Mouse (Mus musculus) CD4-positive, CD25-positive, alpha-beta regulatory T cell, adult 2 months (primary cell): Measurements from ENCODE around the gene Slc16a13.

Experiments
- DNase-seq: peaks from one replicate; pipeline ENCODE4 v3.0.0-alpha.2; 2012; ENCODE audit warnings: low read depth, low spot score

The Slc16a13 gene

DNA sequence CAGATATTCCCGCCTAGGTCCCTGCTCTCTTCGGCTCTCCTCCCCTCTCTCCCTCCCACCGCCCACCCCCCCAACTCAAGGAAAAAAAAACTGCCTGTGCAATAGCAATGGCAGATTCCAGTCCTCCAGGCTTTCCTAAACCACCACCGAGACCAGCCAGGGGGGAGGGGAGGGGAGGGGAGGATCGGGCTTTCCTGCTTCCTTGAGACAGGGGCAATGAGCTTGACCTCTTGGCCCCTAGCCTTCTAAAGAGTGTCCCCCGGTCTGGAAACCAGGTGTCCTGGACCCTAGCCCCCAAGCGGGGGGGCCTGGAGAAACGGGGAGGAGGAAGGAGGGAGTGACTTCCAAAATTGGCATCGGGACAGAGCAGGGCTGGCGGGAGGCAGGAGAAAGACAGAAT, 11.7 kb upstream of the Slc16a13 start:
- DNase-seq: no peak

DNA sequence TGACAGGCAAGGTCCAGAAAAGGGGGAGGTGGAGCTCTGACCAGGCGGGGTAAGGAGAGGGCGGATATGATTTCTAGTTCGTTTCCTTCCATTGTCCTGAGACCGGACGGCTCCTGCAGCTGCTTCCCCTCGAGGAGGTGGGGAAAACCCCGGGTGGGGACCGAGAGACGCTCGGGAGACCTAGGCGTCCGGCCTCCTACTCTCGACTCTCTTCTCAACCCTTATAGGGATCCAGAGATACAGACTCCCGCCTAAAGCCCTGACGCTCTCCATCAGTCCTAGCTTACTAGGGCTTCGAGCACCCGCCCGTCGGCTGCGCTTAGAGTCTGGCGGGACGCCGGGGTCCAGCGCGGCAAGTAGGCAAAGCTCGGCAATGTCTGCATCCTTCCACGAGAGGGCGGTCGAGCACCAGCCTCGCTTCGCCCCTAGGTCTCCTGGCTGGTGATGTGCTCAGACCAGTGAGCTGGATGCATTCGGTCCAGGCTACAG, 9.4 kb upstream of the Slc16a13 start:
- peak; percentile 92 for DNase-seq

DNA sequence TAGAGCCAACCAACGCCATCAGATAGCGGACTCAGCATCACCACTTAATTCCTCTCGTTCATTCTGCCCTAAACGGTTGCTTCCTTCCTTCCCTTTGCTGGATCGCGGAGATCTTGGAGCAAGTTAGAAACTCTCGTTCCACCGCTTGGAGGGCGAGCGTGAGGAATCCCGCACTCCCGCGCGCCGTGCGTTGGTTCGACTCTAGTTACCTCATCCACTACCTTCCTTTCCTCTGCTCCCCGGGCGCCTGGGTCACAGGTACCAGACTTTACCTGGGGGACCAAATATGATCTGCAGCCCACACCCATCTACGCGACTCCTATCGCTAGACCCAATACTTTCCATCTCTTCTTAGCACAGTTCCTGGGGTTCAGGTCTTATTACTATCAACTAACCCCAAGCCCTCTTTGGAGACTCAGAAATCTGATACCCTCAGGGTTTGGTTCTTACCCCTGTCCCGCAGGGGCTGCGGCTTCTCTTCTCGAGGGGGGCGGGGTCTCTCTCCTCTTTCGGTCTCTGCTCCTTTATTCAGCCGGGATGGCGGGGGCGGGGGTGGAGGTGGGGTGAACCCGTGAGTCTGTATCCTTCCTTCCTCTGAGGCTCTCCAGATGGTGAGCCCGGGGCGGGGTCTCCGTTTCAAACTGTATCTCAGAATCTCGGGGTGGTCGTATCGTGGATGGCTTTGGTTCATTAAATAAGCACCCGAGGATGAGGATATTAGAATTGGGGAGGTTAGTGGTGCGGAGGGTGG, 8.6 kb upstream of the Slc16a13 start, which contains the start of gene Bcl6b:
Bcl6b (minus strand) TSS at position 539 of the 751 bp plus-strand sequence.
- peak; percentile 45 for DNase-seq

DNA sequence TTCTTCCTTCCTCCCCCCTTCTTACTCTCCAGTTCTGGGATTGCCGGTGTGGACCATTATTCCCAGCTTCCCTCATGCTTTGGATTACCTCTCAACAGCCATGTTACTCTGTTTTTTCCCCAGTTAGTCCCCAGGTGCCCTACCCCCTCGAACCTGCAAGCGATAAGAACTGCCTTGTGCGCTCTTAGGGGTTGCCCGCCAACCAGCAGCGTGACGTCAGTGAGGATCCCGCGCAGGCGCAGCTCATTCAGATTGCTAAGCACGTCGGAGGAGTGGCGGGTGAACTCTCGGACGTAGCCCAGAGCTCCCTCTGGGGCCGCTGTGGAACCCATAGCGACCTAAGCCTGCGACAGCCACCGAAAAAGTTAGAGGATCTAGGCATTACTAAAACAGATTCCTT, 8.0 kb upstream of the Slc16a13 start:
- DNase-seq: peak; percentile 94

DNA sequence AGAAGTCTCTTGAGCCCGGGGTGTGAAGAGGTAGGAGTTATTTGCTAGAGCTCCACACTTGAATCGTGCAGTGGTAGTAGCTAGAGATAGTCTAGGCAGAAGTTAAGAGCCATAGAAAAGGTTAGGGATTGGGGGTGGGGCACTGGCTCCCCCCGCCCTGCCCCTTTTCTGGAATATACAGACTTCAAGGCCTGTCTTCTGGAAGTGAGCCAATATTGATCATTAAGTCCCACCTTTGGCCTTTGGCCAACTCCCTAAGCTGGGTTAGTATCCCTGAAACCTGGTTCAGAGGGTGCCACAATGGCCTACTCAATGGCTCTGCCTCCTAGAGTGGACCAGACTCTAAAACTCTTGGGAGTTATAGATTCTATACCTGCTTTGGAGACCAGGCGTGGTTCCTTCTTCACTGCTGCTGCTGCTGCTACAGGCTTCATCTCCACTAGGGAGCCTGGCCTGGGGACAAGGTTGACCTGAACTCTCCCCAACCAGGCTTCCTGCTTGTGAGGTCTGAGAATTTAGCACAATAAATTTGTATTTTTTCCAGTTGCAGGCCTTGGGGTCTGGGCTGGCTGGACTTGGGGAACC, 6.9 kb upstream of the Slc16a13 start:
- no peak for DNase-seq

DNA sequence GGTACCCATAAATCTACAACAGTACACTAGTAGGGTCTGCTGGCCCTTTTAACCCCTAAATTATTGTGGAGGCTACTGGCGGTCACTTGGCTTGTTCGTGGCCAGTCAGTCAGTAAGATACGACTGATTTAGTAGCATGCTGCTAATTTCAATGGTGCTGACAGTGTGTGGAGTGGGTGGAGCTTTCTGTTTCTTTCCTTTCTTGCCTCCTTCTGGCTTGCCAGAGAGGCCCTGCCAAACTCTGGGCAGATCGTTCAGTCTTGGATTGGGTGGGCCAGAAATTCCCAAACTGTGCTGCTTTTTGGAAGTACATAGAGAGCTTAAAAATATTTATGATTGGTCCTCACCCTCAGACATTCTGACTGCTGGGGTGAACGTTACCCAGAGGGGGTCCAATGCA, 6.3 kb upstream of the Slc16a13 start:
- DNase-seq: no peak

DNA sequence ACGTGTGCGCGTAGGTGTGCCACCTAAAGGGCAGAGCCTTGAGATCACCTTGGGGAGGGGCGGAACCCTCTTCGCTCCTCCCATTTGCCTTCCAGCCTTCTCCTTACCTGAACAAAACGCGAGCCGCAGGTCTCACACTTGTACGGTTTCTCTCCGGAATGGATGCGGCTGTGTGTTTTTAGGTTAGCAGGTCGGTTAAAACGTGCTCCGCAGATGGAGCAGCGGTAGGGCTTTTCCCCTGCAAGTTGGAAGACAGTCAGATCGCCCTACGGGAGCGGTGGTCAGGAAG, 5.7 kb upstream of the Slc16a13 start:
- DNase-seq: no peak

DNA sequence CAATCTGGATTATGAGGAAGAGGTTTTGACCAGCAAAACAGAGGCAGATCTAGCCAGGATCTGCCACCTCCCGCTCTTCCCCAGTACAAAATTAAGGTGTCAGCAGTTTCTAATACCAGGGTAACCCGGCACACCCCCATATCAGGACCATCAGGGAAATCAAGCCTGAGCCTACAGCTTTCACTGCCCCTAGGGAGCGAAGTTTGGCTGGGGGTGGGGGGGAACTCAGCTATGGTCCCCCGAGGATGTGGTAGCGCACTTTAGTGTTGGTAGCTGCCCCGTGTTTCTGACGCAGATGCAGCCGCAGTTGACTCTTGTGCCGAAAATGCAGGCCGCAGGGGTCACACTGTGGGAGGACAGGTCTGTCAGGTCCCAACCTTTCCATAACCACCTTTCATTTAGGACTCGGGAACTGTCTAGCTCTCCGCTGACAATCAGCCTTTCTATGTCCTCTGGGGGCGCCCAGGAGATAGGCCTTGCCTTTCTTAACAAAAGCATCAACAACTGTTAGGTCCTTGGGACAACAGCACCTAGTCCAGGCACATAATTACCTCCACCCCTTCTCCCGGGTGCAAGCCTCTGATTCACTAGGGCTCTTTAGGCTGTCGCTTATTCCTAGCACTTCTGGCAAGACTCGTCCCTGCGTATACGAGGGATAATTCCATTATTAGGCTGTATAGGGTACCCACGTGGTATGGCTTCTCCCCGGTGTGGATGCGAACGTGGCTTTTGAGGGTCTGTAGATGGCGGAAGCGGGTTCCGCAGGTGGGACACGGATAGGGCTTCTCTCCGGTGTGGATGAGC, 5.1 kb upstream of the Slc16a13 start:
- no peak for DNase-seq

DNA sequence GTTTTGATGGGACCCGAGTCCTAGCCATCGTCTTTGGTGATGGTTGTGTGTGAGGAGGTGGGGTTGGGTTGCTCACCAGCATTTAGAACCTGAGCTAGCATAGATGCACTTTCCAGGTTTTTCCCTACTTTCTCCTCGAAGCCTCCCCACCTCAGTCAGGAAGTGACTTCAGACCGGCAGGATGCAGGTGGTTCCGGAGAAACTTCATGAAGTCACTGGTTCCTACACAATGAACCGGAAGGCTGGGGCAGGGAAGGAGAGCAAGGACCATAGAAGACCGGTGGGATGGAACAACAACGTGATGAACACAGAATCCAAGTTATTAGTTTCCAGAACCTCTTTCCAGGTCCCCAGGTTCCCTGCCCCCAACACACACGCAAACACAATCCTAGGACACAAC, 2.9 kb upstream of the Slc16a13 start:
- no peak for DNase-seq

DNA sequence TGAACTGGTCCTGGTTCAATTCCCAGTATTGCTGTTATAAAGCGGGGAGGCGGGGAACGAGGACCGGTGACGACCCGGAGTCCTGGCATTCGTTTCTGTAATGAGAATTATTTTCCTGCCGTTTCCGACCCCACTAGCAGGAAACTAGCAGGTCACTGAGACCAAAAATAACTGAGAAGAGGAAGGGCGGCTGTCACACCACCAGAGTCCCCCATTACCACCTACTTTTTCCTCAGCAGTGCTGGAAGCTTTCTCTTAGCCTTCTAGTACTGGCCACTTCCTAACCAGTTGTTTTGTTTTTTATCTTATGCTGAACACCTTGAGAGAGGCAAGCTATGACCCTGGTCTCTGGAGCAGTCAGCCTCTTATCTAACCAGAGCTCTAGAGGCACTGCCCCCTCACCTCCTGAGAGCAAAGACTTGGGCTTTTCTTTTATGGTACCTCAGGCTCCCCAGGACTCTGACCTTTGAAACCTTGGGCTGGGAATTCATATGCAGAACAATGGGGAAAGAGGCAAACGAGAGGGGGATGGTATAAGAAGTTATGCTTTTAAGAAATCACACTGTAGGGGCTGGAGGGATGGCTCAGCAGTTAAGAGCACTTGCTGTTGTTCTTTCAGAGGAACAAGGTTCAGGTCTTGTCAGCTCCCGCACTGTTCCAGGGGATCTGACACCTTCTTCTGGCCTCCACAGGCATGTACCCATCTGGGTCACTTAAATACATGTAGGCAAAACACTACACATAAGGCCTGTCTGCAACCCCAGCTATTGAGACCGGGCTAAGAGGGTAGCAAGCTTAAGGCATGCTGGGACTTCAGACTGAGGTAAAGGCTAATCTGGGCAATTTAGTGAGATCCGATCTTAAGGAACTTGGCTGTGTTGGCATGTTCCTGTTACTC, 988 bp upstream of the Slc16a13 start:
- no peak for DNase-seq

DNA sequence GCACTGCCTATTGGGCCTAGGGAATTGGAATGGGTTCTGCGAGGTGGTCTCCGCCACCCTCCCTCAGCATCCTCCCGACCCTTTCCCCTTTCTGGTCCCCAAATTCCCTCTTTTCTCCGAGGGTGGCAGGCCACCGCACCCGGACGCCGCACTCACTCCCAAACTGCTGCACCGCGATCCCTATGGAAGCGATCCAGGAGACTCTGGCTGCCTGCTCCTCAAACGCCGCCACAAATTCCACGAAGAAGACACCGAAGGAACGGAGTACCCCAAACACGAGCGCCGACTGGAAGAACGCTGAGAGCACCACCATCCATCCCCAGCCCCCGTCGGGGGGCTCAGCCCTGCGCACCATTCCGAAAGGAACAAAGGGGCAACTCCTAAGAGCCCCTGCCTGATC, 541 bp downstream of the Slc16a13 start:
- no peak for DNase-seq

DNA sequence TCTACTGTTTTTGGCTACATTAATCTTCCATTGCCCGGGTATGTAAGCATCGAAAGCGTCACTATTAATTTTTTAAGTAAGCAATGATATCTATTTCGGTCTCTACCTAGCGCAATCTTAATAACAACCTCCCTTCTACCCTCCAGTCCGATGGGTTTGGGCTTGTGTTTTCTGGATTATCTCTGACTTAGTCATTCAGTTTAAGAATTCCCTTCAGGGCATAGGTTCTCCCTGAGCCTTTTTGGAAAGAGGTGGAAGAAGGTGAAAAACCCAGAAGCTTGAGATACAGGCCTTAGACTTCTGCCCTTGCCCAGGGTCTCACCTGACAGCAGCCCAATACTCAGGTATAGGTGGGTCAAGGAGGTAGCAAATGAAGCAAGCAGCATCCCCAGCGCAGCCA, 991 bp downstream of the Slc16a13 start:
- DNase-seq: no peak

DNA sequence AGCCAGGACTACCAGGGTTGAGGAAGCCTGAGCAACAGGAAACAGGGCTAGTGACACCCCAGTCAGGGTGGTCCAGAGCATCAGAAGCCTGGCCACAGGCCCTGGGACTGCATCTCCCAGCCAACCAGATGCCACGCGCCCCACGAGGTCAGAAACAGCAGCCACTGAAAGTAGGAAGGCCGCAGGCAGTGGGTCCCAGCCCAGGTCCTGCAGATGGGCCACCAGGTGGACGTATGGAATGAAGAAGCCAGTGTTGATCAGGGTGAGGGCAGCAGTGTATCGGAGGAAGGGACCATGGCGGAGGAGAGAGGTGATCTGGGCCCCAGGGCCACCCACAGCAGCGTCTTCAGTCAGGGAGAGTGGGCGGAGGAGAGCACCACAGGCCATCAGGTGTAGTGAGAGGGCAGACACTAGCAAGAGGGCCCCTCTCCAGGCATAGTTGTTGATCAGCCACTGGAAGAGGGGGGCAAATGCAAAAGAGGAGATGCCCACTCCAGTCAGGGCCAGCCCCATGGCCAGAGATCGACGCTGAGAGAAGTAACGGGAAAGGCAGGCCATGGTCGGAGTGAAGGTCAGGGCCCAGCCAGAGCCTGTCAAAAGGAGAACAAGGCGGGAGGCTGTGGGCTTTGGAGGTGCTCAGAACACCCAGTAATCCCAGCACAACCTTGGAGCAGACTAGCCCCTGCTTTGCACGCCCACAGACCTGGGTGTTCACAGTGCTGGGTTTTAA, 2.0 kb downstream of the Slc16a13 start:
- no peak for DNase-seq

DNA sequence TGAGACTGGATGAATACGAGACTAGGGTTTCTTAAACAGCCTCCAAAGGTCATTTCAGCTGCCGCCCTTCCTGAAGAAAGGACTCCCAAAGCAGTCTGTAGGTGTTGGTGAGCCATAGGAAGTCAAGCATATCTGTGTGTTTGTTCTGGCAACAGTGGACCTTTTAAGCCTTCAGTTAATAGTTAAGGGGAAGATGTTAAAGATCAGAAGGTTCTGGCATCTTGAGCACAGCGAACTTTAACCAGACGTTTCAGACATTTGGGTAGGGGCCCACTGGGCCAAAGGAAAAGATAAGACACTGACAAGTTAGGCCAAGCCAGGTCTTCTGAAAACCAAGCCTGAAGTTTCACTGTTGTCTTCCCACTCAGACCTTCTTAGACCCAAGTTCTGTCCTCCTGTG, 2.8 kb downstream of the Slc16a13 start:
- no peak for DNase-seq

DNA sequence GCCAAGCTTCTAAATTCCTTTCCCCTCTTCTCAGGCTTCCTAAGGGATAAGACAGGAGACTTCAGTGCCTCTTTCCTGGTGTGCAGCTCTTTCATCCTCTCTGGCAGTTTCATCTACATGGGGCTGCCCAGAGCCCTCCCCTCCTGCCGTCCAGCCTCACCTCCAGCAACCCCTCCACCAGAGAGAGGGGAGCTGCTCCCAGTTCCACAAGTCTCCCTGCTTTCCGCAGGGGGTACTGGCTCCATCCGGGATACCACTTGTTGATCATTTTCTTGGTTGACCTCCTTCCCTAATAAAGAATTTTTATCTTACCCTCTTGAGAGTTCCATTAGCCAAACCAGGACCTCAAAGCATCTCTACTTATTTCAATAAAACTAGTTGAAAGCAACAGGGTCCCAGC, 4.8 kb downstream of the Slc16a13 start:
- no peak for DNase-seq

DNA sequence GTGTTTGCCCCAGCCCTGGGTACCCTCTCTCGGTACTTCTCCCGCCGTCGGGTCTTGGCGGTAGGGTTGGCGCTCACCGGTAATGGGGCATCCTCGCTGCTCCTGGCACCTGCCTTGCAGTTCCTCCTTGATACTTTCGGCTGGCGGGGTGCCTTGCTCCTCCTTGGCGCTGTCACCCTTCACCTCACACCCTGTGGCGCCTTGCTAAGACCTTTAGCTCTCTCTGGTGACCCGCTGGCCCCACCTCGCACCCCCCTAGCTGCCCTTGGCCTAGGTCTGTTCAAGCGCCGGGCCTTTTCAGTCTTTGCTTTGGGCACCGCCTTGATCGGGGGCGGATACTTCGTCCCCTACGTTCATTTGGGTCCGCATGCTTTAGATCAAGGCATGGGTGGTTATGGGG, 5.6 kb downstream of the Slc16a13 start:
- DNase-seq: no peak

DNA sequence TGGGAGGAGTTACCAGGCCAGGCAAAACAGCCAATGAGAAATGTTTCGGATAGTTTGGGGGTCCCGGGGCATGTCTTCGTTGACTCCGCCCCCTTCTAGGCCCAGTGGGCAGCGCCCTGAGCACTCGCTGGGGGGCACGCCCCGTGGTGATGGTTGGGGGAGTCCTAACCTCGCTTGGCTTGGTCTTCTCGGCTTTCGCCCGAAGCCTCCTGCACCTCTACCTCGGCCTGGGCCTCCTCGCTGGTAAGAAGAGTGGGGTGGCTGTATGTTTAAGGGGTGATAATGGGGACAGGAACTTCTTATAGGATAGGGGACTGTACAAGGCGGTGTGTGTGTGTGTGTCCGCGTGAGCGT, 6.0 kb downstream of the Slc16a13 start:
- no peak for DNase-seq

DNA sequence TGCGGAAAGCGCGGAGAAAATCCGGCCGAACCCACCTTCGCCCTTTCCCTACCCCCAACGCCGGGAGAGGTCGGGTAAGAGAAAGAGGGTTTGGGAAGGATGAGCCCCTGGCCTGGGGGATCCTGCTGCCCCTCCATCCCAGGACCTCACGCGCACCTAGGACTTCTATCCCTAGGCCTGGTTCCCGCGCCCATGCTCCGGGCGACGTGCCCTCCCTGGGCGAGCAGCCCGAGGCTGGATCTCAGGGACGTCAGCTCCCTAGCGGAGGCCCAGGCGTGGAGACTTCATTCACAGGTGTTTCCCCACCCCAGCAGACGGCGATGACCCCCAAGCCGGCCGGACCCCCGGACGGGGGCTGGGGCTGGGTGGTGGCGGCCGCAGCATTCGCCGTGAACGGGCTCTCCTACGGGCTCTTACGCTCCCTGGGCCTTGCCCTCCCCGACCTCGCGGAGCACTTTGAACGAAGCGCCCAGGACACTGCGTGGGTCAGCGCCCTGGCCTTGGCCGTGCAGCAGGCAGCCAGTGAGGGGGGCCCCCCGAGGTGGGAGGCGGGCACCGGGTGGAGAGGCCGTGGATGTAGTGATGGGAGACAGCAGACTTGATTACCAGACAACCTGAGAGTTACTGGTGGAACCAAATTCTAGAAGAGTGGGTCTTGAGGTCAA, 6.5 kb downstream of the Slc16a13 start:
- DNase-seq: no peak

DNA sequence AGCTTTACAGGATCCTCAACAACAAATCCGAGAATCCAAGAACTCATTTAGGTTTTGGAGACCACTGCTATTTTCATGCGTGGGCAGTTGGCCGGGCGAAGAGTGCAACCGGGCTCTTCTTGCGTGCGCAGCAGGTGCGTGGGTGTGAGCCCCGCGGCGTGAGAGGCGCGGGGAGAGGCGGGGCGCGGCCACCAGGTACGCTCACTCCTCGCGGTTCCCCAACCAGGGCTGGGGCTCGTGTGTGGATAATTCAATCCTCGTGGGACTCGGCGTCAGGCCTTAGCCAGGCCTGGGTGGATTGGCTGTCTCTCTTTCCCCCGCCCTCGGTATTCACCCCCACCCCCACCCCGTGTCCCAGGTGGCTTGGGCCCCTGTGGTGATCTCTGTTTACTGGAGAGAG, 7.1 kb downstream of the Slc16a13 start:
- peak; percentile 47 for DNase-seq

DNA sequence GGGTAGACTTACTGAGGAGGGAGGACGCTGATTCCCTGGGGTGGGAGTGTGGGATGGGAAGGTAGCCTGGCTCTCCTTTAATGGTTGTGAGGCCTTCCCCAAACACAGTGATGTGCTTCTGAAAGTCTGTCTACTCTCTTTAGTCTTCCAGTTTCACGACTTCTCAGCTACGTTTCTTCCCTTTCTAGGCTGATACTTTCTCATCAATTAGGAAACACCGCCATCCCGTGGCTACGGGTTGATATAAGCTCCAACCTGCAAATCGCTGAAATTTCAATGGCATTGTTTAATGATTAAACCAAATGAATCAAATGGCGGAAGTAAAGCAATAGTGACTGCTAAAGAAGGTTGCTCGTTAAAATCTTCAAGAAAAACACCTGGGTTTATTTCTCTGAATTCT, 8.0 kb downstream of the Slc16a13 start:
- DNase-seq: peak; percentile 79

DNA sequence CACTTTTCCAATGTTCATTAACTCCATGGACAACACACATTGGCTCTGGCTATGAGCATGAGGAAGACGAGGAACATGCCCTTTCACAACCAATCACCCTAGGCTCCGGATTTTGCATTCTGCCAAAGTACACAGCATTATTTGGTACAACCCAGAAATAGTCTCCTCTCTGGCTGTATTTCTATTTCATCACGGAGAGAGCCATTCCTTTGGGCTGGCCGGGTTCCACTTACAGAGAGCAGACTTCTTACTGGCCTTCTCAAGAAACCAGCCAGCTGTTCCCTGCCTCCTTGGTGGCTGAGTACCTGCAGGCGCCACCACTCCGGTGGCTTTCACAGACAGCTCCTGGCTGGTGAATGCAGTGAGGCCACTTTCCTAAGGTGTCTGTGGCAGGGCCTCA, 8.4 kb downstream of the Slc16a13 start, which contains the start of gene Slc16a11:
Slc16a11 (plus strand) TSS at position 330 of the 400 bp plus-strand sequence.
- DNase-seq: no peak
